Mouse (Mus musculus): ENCODE data around the gene Lrrc15.

Lrrc15 gene

GRCm38 (mm10) chr16:30275558-30276340 is 7.3 kb downstream of the Lrrc15 start:
- no peak for DNase-seq

GRCm38 (mm10) chr16:30273065-30273464 is 10.0 kb downstream of the Lrrc15 start:
- no peak for DNase-seq

GRCm38 (mm10) chr16:30271941-30272595 is 11.0 kb downstream of the Lrrc15 start:
- DNase-seq, result no peak

GRCm38 (mm10) chr16:30271223-30271761 is 11.8 kb downstream of the Lrrc15 start:
- no peak for DNase-seq

- DNase-seq, result no peak
These were observed 15.7 kb downstream of the Lrrc15 start, which contains the start of gene Cpn2 for GRCm38 (mm10) chr16:30267359-30267758. Gene Cpn2 (minus strand): TSS chr16:30267499.

- DNase-seq, result no peak
These were observed 16.5 kb downstream of the Lrrc15 start for GRCm38 (mm10) chr16:30266561-30266960.

- DNase-seq, result no peak
These were observed 17.4 kb downstream of the Lrrc15 start for GRCm38 (mm10) chr16:30265611-30266010.

- DNase-seq, result no peak
These were observed 19.9 kb downstream of the Lrrc15 start for GRCm38 (mm10) chr16:30263156-30263555.

GRCm38 (mm10) chr16:30262664-30263063 is 20.4 kb downstream of the Lrrc15 start:
- peak; percentile 52 to 57 for DNase-seq

- DNase-seq, result no peak
These were observed 20.9 kb downstream of the Lrrc15 start for GRCm38 (mm10) chr16:30262157-30262556.

- no peak for DNase-seq
These were observed 21.7 kb downstream of the Lrrc15 start for GRCm38 (mm10) chr16:30261341-30261740.

- DNase-seq, result no peak
These were observed 22.9 kb downstream of the Lrrc15 start for GRCm38 (mm10) chr16:30260012-30260635.

GRCm38 (mm10) chr16:30259444-30259843 is 23.6 kb downstream of the Lrrc15 start:
- no peak for DNase-seq

- DNase-seq, result no peak
These were observed 24.6 kb downstream of the Lrrc15 start for GRCm38 (mm10) chr16:30258441-30258840.

- no peak for DNase-seq
These were observed 25.3 kb downstream of the Lrrc15 start for GRCm38 (mm10) chr16:30257718-30258117.

GRCm38 (mm10) chr16:30255061-30255460 is 28.0 kb downstream of the Lrrc15 start:
- DNase-seq, result no peak

- DNase-seq, result no peak
These were observed 29.2 kb downstream of the Lrrc15 start for GRCm38 (mm10) chr16:30253900-30254299.

- DNase-seq, result no peak
These were observed 29.7 kb downstream of the Lrrc15 start for GRCm38 (mm10) chr16:30253374-30253773.

- DNase-seq, result peak; percentile 76 to 78
These were observed 31.0 kb downstream of the Lrrc15 start for GRCm38 (mm10) chr16:30252003-30252418.

- no peak for DNase-seq
These were observed 38.9 kb downstream of the Lrrc15 start for GRCm38 (mm10) chr16:30244037-30244700.

GRCm38 (mm10) chr16:30241623-30242022 is 41.4 kb downstream of the Lrrc15 start:
- DNase-seq, result no peak

GRCm38 (mm10) chr16:30238791-30239190 is 44.3 kb downstream of the Lrrc15 start:
- DNase-seq, result no peak

Measured in lung, adult 18-20 months (tissue).